Mouse (Mus musculus) erythroid progenitor cell, adult 5-6 weeks (primary cell): Measurements from ENCODE around the gene Tdgf1. TPM values are rescaled to one million over a fixed set of nuclear protein-coding genes. Genes with fewer than 3 reads are reported as not detected.

Source experiments
- ATAC-seq: replicated peaks from 2 replicates; pipeline ENCODE4 v1.8.0; 2016; ENCODE audit warnings: moderate number of reproducible peaks, mild to moderate bottlenecking, moderate TSS enrichment, inconsistent platforms; ENCODE audit not compliant: poor library complexity, low FRiP score, severe bottlenecking
- total RNA-seq, 2 experiments: library from RNA; stranded (forward) in 1 of 2; stranded (reverse) in 1 of 2; fragments of 150-400 nt in 1 of 2; fragments of 186-747, 209-891 nt in 1 of 2; gene quantifications; 2 replicates each; pipeline versions ENCODE4 v1.2.3 to v1.2.4; 2015 to 2017; ENCODE audit warnings: low replicate concordance in 2 of 2

Tdgf1 gene
- total RNA-seq (2015; ENCODE audit: low replicate concordance): not detected in 2 replicates
- total RNA-seq (2017; ENCODE audit: low replicate concordance): not detected in 2 replicates

- ATAC-seq: no peak
Measured at GRCm38 (mm10) chr9:110945926-110946325, at the start of gene Tdgf1. Tdgf1 (minus strand) TSS chr9:110946158.

- ATAC-seq: peak; percentile 82
Measured at GRCm38 (mm10) chr9:110994716-110995172, 48.8 kb upstream of the Tdgf1 start.

- ATAC-seq: no peak
Measured at GRCm38 (mm10) chr9:110993281-110993709, 47.3 kb upstream of the Tdgf1 start.

GRCm38 (mm10) chr9:110990204-110990603 is 44.2 kb upstream of the Tdgf1 start, which contains the start of gene Rtp3:
Rtp3 (minus strand) TSS chr9:110990583.
- ATAC-seq: no peak

GRCm38 (mm10) chr9:110989543-110989942 is 43.6 kb upstream of the Tdgf1 start:
- ATAC-seq: no peak

- no peak for ATAC-seq
Measured at GRCm38 (mm10) chr9:110989141-110989540, 43.2 kb upstream of the Tdgf1 start.

GRCm38 (mm10) chr9:110988078-110988477 is 42.1 kb upstream of the Tdgf1 start:
- no peak for ATAC-seq

GRCm38 (mm10) chr9:110987331-110987730 is 41.4 kb upstream of the Tdgf1 start:
- no peak for ATAC-seq

- ATAC-seq: no peak
Measured at GRCm38 (mm10) chr9:110985951-110986350, 40.0 kb upstream of the Tdgf1 start.

GRCm38 (mm10) chr9:110985541-110985940 is 39.6 kb upstream of the Tdgf1 start:
- no peak for ATAC-seq

GRCm38 (mm10) chr9:110984096-110984495 is 38.1 kb upstream of the Tdgf1 start:
- no peak for ATAC-seq

- ATAC-seq: no peak
Measured at GRCm38 (mm10) chr9:110982351-110982750, 36.4 kb upstream of the Tdgf1 start.

GRCm38 (mm10) chr9:110979411-110979810 is 33.5 kb upstream of the Tdgf1 start:
- no peak for ATAC-seq

- ATAC-seq: no peak
Measured at GRCm38 (mm10) chr9:110965910-110966231, 19.9 kb upstream of the Tdgf1 start.

GRCm38 (mm10) chr9:110965062-110965909 is 19.3 kb upstream of the Tdgf1 start:
- no peak for ATAC-seq

GRCm38 (mm10) chr9:110963566-110964115 is 17.7 kb upstream of the Tdgf1 start:
- no peak for ATAC-seq

- ATAC-seq: no peak
Measured at GRCm38 (mm10) chr9:110961386-110961785, 15.4 kb upstream of the Tdgf1 start.

- ATAC-seq: no peak
Measured at GRCm38 (mm10) chr9:110960230-110961149, 14.5 kb upstream of the Tdgf1 start.

GRCm38 (mm10) chr9:110959669-110960068 is 13.7 kb upstream of the Tdgf1 start:
- no peak for ATAC-seq

GRCm38 (mm10) chr9:110955962-110956361 is 10.0 kb upstream of the Tdgf1 start:
- ATAC-seq: no peak
